Mouse (Mus musculus) spleen, embryonic (tissue): Measurements from ENCODE around the gene Nectin2.

ENCODE experiments used
- CTCF ChIA-PET: fragments of 350-600 bp; sonication (Branson Sonifier 250); formaldehyde crosslinking; loops from one replicate; lab custom pipeline; 2022; lab: Charles Lee

Gene Nectin2

GRCm38 (mm10) chr7:19693421-19693820 is 56.9 kb downstream of the Nectin2 start:
- CTCF ChIA-PET = interaction anchor here (0.6 kb wide), 1 partner anchor 26 kb away, joined by 10 read pairs; no protein-coding TSS in a partner anchor

GRCm38 (mm10) chr7:19691873-19692865 is 58.1 kb downstream of the Nectin2 start, which contains the start of gene Apoc1:
Apoc1 (minus strand) TSS chr7:19692660.
- CTCF ChIA-PET = no interaction called here

- CTCF ChIA-PET = no interaction called here
Observed at GRCm38 (mm10) chr7:19691434-19691833, 58.8 kb downstream of the Nectin2 start.

DNA sequence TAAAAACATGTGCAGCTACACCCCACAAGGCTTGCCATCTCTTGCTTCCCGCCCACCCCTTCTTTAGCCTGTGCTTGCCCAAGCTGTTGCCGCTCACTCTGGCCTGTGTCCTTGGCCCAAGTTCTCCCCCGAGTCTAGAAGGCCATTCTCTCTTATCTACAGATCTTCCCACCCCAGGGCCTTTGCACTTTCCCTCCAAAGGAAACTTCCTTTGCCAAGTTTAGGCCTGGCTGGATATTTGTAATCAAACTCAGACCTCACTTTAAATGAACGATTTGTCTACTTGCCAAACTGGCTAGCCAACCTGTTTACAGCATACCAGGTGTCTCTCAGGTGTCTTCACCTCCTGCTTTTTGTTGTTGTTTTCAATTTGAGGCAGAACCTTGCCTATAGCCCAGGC is 59.4 kb downstream of the Nectin2 start:
- CTCF ChIA-PET = no interaction called here

- CTCF ChIA-PET = interaction anchor here (0.7 to 0.8 kb wide), 3 partner anchors 28 to 114 kb away, joined by 3 to 6 read pairs (median 4); no protein-coding TSS in a partner anchor
Observed at GRCm38 (mm10) chr7:19688611-19689010, 61.7 kb downstream of the Nectin2 start.

GRCm38 (mm10) chr7:19688101-19688500 is 62.2 kb downstream of the Nectin2 start:
- CTCF ChIA-PET = interaction anchor here (0.7 to 0.8 kb wide), 3 partner anchors 28 to 114 kb away, joined by 3 to 6 read pairs (median 4); no protein-coding TSS in a partner anchor

GRCm38 (mm10) chr7:19686927-19687583 is 63.2 kb downstream of the Nectin2 start:
- CTCF ChIA-PET = interaction anchor here (0.6 kb wide), 2 partner anchors 67 to 635 kb away, joined by 3 to 4 read pairs; no protein-coding TSS in a partner anchor

DNA sequence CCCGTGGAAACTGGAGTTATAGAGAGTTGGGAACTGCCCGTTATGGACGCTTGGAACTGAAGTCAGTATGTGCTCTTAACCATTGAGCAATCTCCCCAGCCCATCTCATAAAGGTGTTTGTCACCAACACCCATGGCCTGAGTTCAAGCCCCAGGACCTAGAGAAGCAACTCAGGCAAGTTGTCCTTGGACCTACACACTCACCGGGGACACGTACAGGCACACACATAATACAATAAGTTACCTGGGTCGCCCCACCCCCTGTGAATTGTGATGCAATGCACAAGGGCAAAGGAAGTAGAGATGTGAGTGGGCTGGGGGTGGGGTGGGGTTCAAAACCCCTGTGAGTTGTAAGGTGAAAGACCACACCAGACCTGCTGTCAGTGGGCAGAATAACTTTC is 63.8 kb downstream of the Nectin2 start:
- CTCF ChIA-PET = no interaction called here

DNA sequence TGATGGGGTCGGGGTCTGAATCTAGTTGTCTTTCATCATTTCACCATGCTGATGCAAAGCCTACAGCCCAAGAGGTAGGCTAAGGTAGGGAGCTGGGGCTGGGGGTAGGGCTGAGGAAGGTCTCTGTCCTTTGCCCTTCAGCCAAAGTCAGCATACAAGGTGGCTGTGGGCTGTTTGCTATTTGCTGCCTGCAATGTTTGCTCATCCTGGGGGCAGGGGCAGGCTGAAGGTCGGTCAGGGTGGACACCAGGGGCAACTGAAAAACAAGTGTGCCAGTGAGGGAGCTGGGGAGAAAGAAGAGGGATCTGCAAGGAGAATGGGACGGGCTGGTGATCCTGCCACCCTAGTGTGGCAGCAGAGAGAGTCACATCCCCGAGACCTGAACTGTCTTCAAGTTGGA is 64.9 kb downstream of the Nectin2 start:
- CTCF ChIA-PET = no interaction called here

DNA sequence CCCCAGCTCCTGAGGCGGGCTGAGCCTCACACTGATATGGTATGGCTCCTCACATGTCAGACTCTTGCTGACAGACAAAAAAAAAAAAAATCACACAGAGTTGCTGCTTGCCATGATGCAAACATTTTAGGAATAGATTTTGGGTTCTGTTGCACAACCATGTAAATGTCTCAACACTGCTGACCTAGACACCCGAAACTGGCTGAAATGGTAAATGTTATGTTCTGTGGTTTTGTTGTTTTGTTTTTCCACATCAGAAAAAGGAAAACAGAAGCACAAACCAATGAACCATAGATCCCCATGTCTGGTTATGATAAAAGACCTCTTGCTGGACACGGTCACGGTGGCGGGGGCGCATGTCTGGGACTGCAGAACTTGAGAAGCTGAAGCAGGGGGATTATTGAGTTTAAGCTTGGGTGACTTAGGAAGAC is 66.5 kb downstream of the Nectin2 start:
- CTCF ChIA-PET = interaction anchor here (1.2 kb wide), 1 partner anchor 14 kb away, joined by 3 read pairs; no protein-coding TSS in a partner anchor

- CTCF ChIA-PET = no interaction called here
Observed at GRCm38 (mm10) chr7:19682979-19683378, 67.3 kb downstream of the Nectin2 start.

GRCm38 (mm10) chr7:19681202-19681694 is 69.0 kb downstream of the Nectin2 start, which contains the start of the genes Gm44805 and Apoc4:
Gm44805 (minus strand) TSS chr7:19681423.
Apoc4 (minus strand) TSS chr7:19681479.
- CTCF ChIA-PET = interaction anchor here (0.7 kb wide), 1 partner anchor 20 kb away, joined by 3 read pairs; no protein-coding TSS in a partner anchor

DNA sequence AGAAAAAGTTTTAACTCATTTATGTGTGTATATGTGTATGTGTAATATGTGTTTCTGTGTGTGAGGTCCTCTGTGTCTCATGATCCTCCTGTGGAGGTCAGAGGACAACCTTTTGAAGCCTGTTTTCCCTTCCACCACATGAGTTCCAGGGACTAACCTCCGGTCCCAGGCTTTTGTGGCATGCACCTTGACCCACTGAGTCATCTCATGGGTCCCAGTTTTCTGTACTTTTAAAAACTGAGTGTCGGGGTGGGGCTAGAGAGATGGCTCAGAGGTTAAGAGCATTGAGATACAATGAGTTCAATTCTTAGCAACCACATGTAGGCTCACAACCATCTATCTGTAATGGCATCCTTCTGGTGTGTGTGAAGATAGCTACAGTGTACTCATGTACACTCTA is 69.6 kb downstream of the Nectin2 start:
- CTCF ChIA-PET = interaction anchor here (0.7 kb wide), 1 partner anchor 21 kb away, joined by 3 read pairs; no protein-coding TSS in a partner anchor

DNA sequence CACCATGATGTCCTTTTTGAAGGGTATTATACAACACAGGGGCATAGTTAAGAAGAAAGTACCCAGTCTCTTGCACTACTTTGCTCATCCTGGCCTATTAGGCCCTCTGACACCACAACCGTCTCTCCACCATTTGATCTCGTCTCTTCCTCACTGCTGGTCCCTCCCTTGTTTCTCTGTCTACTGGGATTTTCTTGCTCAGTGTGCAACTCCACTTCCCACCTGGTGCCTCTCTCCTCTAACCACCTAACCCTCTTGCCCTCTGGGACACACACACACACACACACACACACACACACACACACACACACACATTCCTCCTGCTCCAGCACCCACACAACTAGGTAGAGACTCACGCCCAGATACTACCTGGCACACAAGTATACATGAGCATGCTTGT is 71.4 kb downstream of the Nectin2 start:
- CTCF ChIA-PET = no interaction called here

GRCm38 (mm10) chr7:19677872-19678271 is 72.4 kb downstream of the Nectin2 start, which contains the start of gene Apoc2:
Apoc2 (minus strand) TSS chr7:19677941.
- CTCF ChIA-PET = interaction anchor here (0.6 kb wide), 1 partner anchor 28 kb away, joined by 4 read pairs; no protein-coding TSS in a partner anchor

DNA sequence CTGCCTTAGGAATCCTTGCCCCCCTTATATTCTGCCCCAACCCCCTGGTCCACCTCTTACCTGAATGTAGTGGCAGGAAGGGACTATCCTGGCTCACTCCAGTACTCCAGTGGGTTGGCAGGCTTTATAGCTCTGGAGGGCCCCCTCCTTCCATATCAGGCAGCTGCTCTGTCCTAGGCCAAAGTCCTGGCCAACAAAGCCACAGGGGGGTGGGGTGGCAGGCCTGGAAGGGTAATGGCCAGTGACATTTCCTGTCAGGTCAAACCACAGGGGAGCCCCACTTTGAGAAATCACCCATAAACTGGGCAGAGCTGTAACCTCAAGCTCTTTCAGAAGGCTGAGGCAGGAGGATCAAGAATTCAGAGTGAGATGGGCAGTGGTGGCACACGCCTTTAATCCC is 73.6 kb downstream of the Nectin2 start:
- CTCF ChIA-PET = interaction anchor here (0.6 kb wide), 1 partner anchor 24 kb away, joined by 3 read pairs; no protein-coding TSS in a partner anchor

DNA sequence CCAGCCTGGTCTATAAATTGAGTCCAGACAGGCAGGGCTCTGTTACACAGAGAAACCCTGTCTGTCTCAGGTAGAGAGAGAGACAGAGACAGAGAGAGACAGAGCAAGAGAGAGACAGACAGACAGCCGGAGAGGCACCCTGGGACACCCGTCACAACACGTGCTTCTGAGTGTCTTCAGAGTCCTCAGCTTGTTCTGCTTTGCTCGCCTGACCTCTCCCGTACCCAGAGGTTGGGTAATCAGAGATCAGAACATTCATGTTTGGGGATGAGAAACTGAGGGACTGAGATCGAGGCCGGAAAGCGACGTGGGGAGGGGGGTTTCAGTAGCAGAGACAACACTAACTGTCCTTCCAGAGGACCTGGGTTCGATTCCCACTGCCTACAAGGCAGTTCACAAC is 74.5 kb downstream of the Nectin2 start:
- CTCF ChIA-PET = no interaction called here

DNA sequence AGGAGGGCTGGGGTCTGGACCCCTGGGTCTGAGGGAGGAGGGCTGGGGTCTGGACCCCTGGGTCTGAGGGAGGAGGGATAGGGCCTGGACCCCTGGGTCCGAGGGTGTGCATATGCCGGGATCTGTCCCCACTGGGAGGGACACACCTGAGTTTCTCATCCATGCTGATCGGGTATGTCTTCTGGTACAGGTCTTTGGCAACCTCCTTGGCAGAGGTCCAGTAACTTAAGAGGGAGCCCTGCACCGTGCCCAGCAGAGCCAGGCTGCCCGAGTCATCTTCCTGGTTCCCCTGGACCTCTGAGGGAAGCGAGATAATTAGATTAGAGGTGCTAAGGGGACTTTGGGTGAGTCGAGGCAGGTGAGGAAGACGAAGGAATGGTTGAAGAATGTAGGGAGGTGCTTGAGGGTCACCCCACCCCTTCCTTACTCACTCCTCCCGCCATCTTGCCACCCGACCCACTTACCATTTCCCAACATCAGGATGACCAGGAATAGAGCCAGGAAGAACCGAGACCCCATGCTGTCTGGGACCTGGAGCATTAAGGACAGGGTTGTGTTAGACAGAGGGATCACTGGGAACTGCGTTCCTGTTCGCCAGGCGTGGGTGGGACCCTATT is 77.1 kb downstream of the Nectin2 start:
- CTCF ChIA-PET = no interaction called here

DNA sequence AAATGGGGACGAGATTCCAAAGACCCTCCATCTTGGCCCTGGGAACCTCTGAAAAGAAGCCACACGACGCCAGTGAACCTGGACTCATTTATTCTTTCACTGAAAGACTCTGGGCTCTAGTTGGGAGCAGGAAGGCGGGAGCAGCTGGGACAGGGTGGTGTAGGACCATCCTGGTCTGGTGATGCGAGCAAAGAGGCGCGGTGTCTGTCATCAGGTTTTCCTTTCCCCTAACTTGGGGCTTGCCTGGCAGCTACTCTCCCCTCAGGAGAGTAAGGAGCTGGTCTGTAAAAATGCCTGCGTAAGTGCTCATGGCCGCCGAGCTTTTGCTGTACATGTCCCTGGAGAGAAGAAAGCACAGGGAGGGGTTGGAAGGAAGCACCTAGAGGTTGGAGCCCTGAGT is 78.8 kb downstream of the Nectin2 start:
- CTCF ChIA-PET = no interaction called here

DNA sequence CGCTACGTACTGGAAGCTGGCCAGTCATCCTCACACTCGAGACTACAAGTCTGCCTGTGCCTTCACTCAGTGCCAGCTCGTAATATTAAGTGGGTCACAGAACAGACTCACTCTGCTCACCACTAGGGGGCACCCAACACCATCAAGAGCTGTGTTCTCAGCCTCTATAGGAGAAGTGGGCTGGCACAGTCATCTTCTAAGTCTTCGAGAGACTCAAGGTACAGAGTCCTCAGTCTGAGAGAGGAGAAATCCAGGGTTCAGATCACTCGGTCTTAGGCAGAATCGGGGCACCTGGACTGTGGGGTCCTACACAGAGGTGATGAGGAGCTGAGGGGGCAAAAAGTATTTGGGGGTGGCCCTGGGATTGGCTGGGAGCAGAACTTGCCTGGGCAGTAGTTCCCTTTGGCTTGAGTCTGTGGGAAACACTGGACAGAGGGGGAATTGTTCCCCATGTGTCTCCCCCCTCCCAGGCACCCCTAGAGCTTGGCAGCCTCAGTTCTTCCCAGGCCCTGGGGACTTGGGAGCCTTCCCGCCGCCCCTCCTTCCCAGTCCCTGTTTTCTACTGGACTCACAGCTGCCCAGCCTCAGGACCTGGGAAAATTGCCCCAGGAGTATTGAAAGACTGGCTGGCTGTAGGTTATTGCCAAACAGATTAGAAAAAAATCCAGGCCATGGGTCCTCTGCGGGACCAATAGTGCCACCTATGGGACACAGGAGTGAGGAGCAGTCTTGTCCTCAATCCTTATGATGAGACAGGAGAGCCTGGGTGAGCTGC is 81.1 kb downstream of the Nectin2 start:
- CTCF ChIA-PET = interaction anchor here (0.6 to 1.7 kb wide), 4 partner anchors 32 to 64 kb away, joined by 3 to 13 read pairs (median 4); no protein-coding TSS in a partner anchor
